Mouse (Mus musculus) right cerebral cortex, postnatal 25 days (tissue): ENCODE measurements around the gene Olfr295.

ENCODE experiments used
- DNase-seq: peaks from one replicate; pipeline ENCODE4 v3.0.0; 2022

Olfr295 gene

DNA sequence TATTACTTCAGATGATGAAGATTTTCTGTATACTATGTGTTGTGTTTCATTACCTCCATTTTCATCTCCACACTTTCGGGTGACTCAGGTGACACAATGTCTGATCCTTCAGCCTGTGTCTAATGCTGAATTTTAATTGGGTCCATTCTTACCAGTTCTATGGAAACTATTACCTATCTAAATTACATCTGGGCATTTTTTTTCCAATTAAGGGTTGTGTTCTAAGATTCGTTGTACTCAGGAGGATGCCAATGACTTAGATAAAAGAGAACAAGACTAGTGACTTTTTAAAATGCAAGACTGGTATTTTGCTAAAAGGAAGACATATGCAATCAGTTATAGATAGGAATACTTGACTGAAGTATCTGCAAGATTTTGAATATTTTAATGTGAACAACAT, at the start of gene Olfr295:
Gene Olfr295 (plus strand): TSS at position 301 of the 400 bp plus-strand sequence.
- no peak for DNase-seq

GRCm38 (mm10) chr7:86616543-86616942, 32.9 kb downstream of the Olfr295 start, which contains the start of gene Olfr294:
Gene Olfr294, minus strand, starts transcription at chr7:86616643.
- DNase-seq = no peak
